Mouse (Mus musculus) spleen, adult 2 months (tissue): ENCODE measurements around the gene Ak2. TPM values are rescaled to one million over a fixed set of nuclear protein-coding genes. Genes with fewer than 3 reads are reported as not detected.

Experiments used
- DNase-seq, 2 experiments: peaks; one replicate each; pipeline versions ENCODE4 v3.0.0 to v3.0.0-alpha.2; 2012 to 2021; ENCODE audit warnings: low spot score in 2 of 2, low read depth in 1 of 2
- H3K27ac ChIP-seq: fragments of 200-500 bp; 2 replicates; pipeline ENCODE4 v1.5.1; 2012; ENCODE audit warnings: low read length, inconsistent platforms; ENCODE audit not compliant: insufficient read depth
- H3K27me3 ChIP-seq: fragments of 200-500 bp; 2 replicates; pipeline ENCODE4 v1.6.1; 2012; ENCODE audit warnings: mild to moderate bottlenecking, moderate library complexity, low read length, inconsistent platforms; ENCODE audit not compliant: control insufficient read depth, insufficient read depth
- H3K36me3 ChIP-seq: fragments of 200-500 bp; 2 replicates; pipeline ENCODE4 v1.6.1; 2012; ENCODE audit warnings: mild to moderate bottlenecking, low read length, inconsistent platforms; ENCODE audit not compliant: control insufficient read depth, insufficient read depth
- H3K4me1 ChIP-seq: fragments of 200-500 bp; 2 replicates; pipeline ENCODE4 v1.6.1; 2011; ENCODE audit warnings: inconsistent platforms; ENCODE audit not compliant: control insufficient read depth, insufficient read depth, insufficient read length
- H3K4me3 ChIP-seq: fragments of 200-500 bp; 2 replicates; pipeline ENCODE4 v1.5.1; 2011; ENCODE audit warnings: mild to moderate bottlenecking, inconsistent platforms; ENCODE audit not compliant: insufficient read depth, insufficient read length; ENCODE audit errors: extremely low read depth
- CTCF ChIP-seq: fragments of 200-500 bp; IDR thresholded peaks from 2 replicates; pipeline ENCODE4 v1.5.1; 2011; ENCODE audit warnings: mild to moderate bottlenecking, inconsistent platforms; ENCODE audit not compliant: insufficient read depth, insufficient read length, insufficient replicate concordance; ENCODE audit errors: extremely low read depth
- POLR2A ChIP-seq: fragments of 200-500 bp; IDR thresholded peaks from 2 replicates; pipeline ENCODE4 v1.6.1; 2011; ENCODE audit warnings: low read depth, low read length, inconsistent platforms
- WGBS: fragments of 180-500 bp; shearing (Covaris S2); methylation state at CpG from one replicate; pipeline ENCODE4 v1.1.7; 2018; 5-methylcytosine and 5-hydroxymethylcytosine counted together
- polyA plus RNA-seq: library from polyadenylated mRNA; depleted of rRNA; stranded (reverse); fragments of >200 nt; gene quantifications from 2 replicates; pipeline ENCODE4 v1.2.3, GENCODE M21; 2012; rRNA removed

Gene Ak2
- polyA plus RNA-seq, 1 experiment, result 32.2 TPM

- peaks cover 7% of the 10 kb centered on the region for H3K4me1 ChIP-seq
- H3K27me3 ChIP-seq, result no peaks in the 10 kb centered on the region
- WGBS, result under 1% methylated on average over 86 of the region's 107 CpGs
- DNase-seq, result peak in 1 of 2 experiments; percentile 47
- peak within 1 kb of the TSS; percentile 88 for H3K4me3 ChIP-seq
- H3K36me3 ChIP-seq, result no peaks in the 10 kb centered on the region
- TF ChIP-seq POLR2A, result no peak
- TF ChIP-seq CTCF, result no peak
- H3K27ac ChIP-seq, result peak within 1 kb of the TSS; percentile 91
Measured at GRCm38 (mm10) chr4:129058207-129059092, 66.7 kb downstream of the Ak2 start, which contains the start of gene Rnf19b. Rnf19b (plus strand) TSS chr4:129058271.

DNA sequence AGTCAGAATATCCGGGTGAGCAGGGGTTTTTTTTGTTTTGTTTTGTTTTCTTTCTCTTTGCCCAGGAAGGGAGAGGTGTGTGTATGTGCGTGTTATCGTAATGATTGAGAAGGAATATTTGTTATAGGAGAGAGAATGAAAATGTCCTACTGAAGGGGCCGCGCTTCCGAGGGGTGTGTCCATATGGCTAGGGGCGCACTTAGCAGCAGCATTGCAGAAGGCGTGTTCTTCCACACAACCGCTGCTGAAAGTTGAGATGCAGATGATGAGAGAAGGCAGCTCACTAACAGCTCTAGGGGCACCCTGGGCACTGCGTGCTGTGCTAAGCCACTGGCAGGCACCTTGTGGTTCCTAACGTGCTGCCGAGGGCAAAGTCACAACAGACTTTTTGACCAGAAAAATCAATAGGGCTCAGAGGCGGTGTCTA, 67.4 kb downstream of the Ak2 start:
- Histone ChIP-seq H3K27ac (peak overlapping the region; percentile 91), H3K4me1 (peaks cover 7% of the 10 kb centered on the region), H3K27me3 (no peaks in the 10 kb centered on the region), H3K36me3 (no peaks in the 10 kb centered on the region), H3K4me3 (peak overlapping the region; percentile 88)
- DNase-seq, result peak in 1 of 2 experiments; percentile 29
- TF ChIP-seq POLR2A (no peak), CTCF (no peak)
- WGBS, result under 1% methylated on average over 13 of the region's 13 CpGs

DNA sequence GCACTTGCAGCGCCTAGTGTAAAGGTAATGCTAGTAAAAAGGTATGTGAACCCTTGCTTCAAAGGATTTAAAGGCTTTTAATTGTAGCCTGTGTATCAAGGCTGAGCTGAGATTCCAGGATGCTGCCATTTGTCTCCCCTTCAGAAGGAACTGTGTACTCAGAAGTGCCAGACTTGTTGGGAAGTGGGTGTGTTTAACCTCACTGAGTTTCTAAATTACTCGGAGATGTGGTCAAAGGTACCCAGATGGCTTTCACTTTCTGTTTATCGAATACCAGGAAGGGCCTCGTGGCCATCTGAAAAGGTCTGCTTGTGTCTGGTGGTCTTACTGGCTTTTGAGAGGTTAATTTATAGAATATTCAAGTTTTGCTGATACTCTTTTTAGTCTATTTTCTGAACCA, 68.2 kb downstream of the Ak2 start:
- H3K27ac ChIP-seq, result peak overlapping the region; percentile 56; the same call in 1 of the 2 replicates
- no peak for DNase-seq
- H3K36me3 ChIP-seq, result no peaks in the 10 kb centered on the region
- WGBS, result 6% methylated on average over 4 of the region's 4 CpGs
- H3K27me3 ChIP-seq, result no peaks in the 10 kb centered on the region
- H3K4me1 ChIP-seq, result peaks cover 7% of the 10 kb centered on the region
- TF ChIP-seq CTCF (no peak), POLR2A (no peak)
- peak overlapping the region; percentile 33; the same call in 1 of the 2 replicates for H3K4me3 ChIP-seq

Other genes with a start within 250 kb of the Ak2 start
- 0.41 TPM in 2 replicates for gene A3galt2, start 236.6 kb upstream of the Ak2 start, polyA plus RNA-seq
- gene Zfp362, start 185.9 kb upstream of the Ak2 start, polyA plus RNA-seq, result 52.7 and 69.3 TPM in 2 replicates
- 3.9 and 5.6 TPM in 2 replicates for gene Trim62, start 108.4 kb upstream of the Ak2 start, polyA plus RNA-seq
- 5.3 and 6.4 TPM in 2 replicates for gene Azin2, start 29.5 kb upstream of the Ak2 start, polyA plus RNA-seq
- gene Rnf19b, start 66.3 kb downstream of the Ak2 start, polyA plus RNA-seq, result 109 and 136 TPM in 2 replicates
- 0.60 TPM in 1 of 2 replicates, not detected in the other for gene Tmem54, start 113.6 kb downstream of the Ak2 start, polyA plus RNA-seq
- 0.05 TPM in 1 of 2 replicates, not detected in the other for gene Hpca, start 130.1 kb downstream of the Ak2 start, polyA plus RNA-seq
- 0.58 and 0.70 TPM in 2 replicates for gene Fndc5, start 145.0 kb downstream of the Ak2 start, polyA plus RNA-seq
- 14.7 and 16.3 TPM in 2 replicates for gene S100pbp, start 197.8 kb downstream of the Ak2 start, polyA plus RNA-seq
- gene Yars, start 197.8 kb downstream of the Ak2 start, polyA plus RNA-seq, result 8.6 and 10.9 TPM in 2 replicates